Mouse (Mus musculus): ENCODE data around the gene Tfrc. TPM values are rescaled to one million over a fixed set of nuclear protein-coding genes. Genes with fewer than 3 reads are reported as not detected.

Gene Tfrc
- polyA plus RNA-seq, 1 experiment from 2014 or later, result 317 TPM

- peaks cover 95% of the 10 kb centered on the region for H3K36me3 ChIP-seq (ENCODE audit: control insufficient read depth, insufficient read depth)
- ATAC-seq (ENCODE audit: low read depth), result no peak
- no peak overlapping the region for H3K4me3 ChIP-seq (ENCODE audit: low read depth, low read length)
- no peaks in the 10 kb centered on the region for H3K27me3 ChIP-seq (ENCODE audit: control insufficient read depth, insufficient read depth, low read depth, low read length)
- H3K4me2 ChIP-seq (ENCODE audit: low read depth, low read length), result no peak overlapping the region
- H3K27ac ChIP-seq (ENCODE audit: low read length), result no peak overlapping the region
- no peaks in the 10 kb centered on the region for H3K4me1 ChIP-seq (ENCODE audit: control insufficient read depth, low read depth, low read length)
- no peaks in the 10 kb centered on the region for H3K9me3 ChIP-seq (replicated peaks; ENCODE audit: control insufficient read depth, low read length)
- H3K9ac ChIP-seq (ENCODE audit: low read depth, low read length), result no peak overlapping the region
- WGBS (ENCODE audit: insufficient replicate concordance), result 87% methylated on average over 8 of the region's 8 CpGs
Measured at GRCm38 (mm10) chr16:32628140-32628539, 19.4 kb downstream of the Tfrc start.

- H3K27ac ChIP-seq (ENCODE audit: low read length), result no peak overlapping the region; the same call in 1 of the 2 replicates
- H3K36me3 ChIP-seq (ENCODE audit: control insufficient read depth, insufficient read depth), result peaks cover 60% of the 10 kb centered on the region
- no peak overlapping the region for H3K9ac ChIP-seq (ENCODE audit: low read depth, low read length)
- H3K4me2 ChIP-seq (ENCODE audit: low read depth, low read length), result no peak overlapping the region
- H3K4me1 ChIP-seq (ENCODE audit: control insufficient read depth, low read depth, low read length), result no peaks in the 10 kb centered on the region
- ATAC-seq (ENCODE audit: low read depth), result no peak
- 91% methylated on average over 4 of the region's 4 CpGs for WGBS (ENCODE audit: insufficient replicate concordance)
- H3K27me3 ChIP-seq (ENCODE audit: control insufficient read depth, insufficient read depth, low read depth, low read length), result no peaks in the 10 kb centered on the region
- H3K4me3 ChIP-seq (ENCODE audit: low read depth, low read length), result no peak overlapping the region
- H3K9me3 ChIP-seq (replicated peaks; ENCODE audit: control insufficient read depth, low read length), result no peaks in the 10 kb centered on the region
Measured at GRCm38 (mm10) chr16:32632328-32632824, 23.7 kb downstream of the Tfrc start.

- Histone ChIP-seq H3K27me3 (ENCODE audit: control insufficient read depth, insufficient read depth, low read depth, low read length) (no peaks in the 10 kb centered on the region), H3K36me3 (ENCODE audit: control insufficient read depth, insufficient read depth) (peaks cover 49% of the 10 kb centered on the region), H3K4me3 (ENCODE audit: low read depth, low read length) (no peak overlapping the region), H3K9ac (ENCODE audit: low read depth, low read length) (no peak overlapping the region), H3K4me1 (ENCODE audit: control insufficient read depth, low read depth, low read length) (peaks cover 4% of the 10 kb centered on the region), H3K4me2 (ENCODE audit: low read depth, low read length) (no peak overlapping the region), H3K9me3 (replicated peaks; ENCODE audit: control insufficient read depth, low read length) (no peaks in the 10 kb centered on the region), H3K27ac (ENCODE audit: low read length) (peak overlapping the region; percentile 30; the same call in 1 of the 2 replicates)
- peak; percentile 26 for ATAC-seq (ENCODE audit: low read depth)
- 83% methylated on average over 4 of the region's 4 CpGs for WGBS (ENCODE audit: insufficient replicate concordance)
Measured at GRCm38 (mm10) chr16:32633486-32634012, 24.8 kb downstream of the Tfrc start.

- Histone ChIP-seq H3K9ac (ENCODE audit: low read depth, low read length) (no peak overlapping the region), H3K4me3 (ENCODE audit: low read depth, low read length) (no peak overlapping the region), H3K9me3 (replicated peaks; ENCODE audit: control insufficient read depth, low read length) (no peaks in the 10 kb centered on the region), H3K4me1 (ENCODE audit: control insufficient read depth, low read depth, low read length) (peaks cover 6% of the 10 kb centered on the region), H3K27ac (ENCODE audit: low read length) (peak overlapping the region; percentile 30; the same call in 1 of the 2 replicates), H3K36me3 (ENCODE audit: control insufficient read depth, insufficient read depth) (peaks cover 43% of the 10 kb centered on the region), H3K4me2 (ENCODE audit: low read depth, low read length) (no peak overlapping the region), H3K27me3 (ENCODE audit: control insufficient read depth, insufficient read depth, low read depth, low read length) (no peaks in the 10 kb centered on the region)
- ATAC-seq (ENCODE audit: low read depth), result peak; percentile 30
- 61% methylated on average over 5 of the region's 5 CpGs for WGBS (ENCODE audit: insufficient replicate concordance)
Measured at GRCm38 (mm10) chr16:32634183-32634582, 25.5 kb downstream of the Tfrc start.

GRCm38 (mm10) chr16:32635314-32635713 is 26.6 kb downstream of the Tfrc start:
- ATAC-seq (ENCODE audit: low read depth), result no peak
- Histone ChIP-seq H3K27ac (ENCODE audit: low read length) (0 out of 2 replicates have a peak overlapping the region, but pooled peaks have one; percentile 10), H3K4me3 (ENCODE audit: low read depth, low read length) (no peak overlapping the region), H3K4me2 (ENCODE audit: low read depth, low read length) (no peak overlapping the region), H3K27me3 (ENCODE audit: control insufficient read depth, insufficient read depth, low read depth, low read length) (no peaks in the 10 kb centered on the region), H3K4me1 (ENCODE audit: control insufficient read depth, low read depth, low read length) (peaks cover 6% of the 10 kb centered on the region), H3K36me3 (ENCODE audit: control insufficient read depth, insufficient read depth) (peaks cover 32% of the 10 kb centered on the region), H3K9ac (ENCODE audit: low read depth, low read length) (no peak overlapping the region), H3K9me3 (replicated peaks; ENCODE audit: control insufficient read depth, low read length) (no peaks in the 10 kb centered on the region)
- 77% methylated on average over 3 of the region's 3 CpGs for WGBS (ENCODE audit: insufficient replicate concordance)

GRCm38 (mm10) chr16:32636331-32636730 is 27.6 kb downstream of the Tfrc start:
- Histone ChIP-seq H3K4me1 (ENCODE audit: control insufficient read depth, low read depth, low read length) (peaks cover 6% of the 10 kb centered on the region), H3K27me3 (ENCODE audit: control insufficient read depth, insufficient read depth, low read depth, low read length) (no peaks in the 10 kb centered on the region), H3K9me3 (replicated peaks; ENCODE audit: control insufficient read depth, low read length) (no peaks in the 10 kb centered on the region), H3K4me3 (ENCODE audit: low read depth, low read length) (no peak overlapping the region), H3K4me2 (ENCODE audit: low read depth, low read length) (no peak overlapping the region), H3K9ac (ENCODE audit: low read depth, low read length) (no peak overlapping the region), H3K36me3 (ENCODE audit: control insufficient read depth, insufficient read depth) (peaks cover 22% of the 10 kb centered on the region), H3K27ac (ENCODE audit: low read length) (no peak overlapping the region)
- 57% methylated on average over 3 of the region's 3 CpGs for WGBS (ENCODE audit: insufficient replicate concordance)
- no peak for ATAC-seq (ENCODE audit: low read depth)

- no peak overlapping the region for H3K4me2 ChIP-seq (ENCODE audit: low read depth, low read length)
- no peak overlapping the region for H3K27ac ChIP-seq (ENCODE audit: low read length)
- no peak overlapping the region for H3K4me3 ChIP-seq (ENCODE audit: low read depth, low read length)
- H3K9me3 ChIP-seq (replicated peaks; ENCODE audit: control insufficient read depth, low read length), result no peaks in the 10 kb centered on the region
- no peaks in the 10 kb centered on the region for H3K27me3 ChIP-seq (ENCODE audit: control insufficient read depth, insufficient read depth, low read depth, low read length)
- 26% methylated on average over 6 of the region's 6 CpGs for WGBS (ENCODE audit: insufficient replicate concordance)
- no peak for ATAC-seq (ENCODE audit: low read depth)
- H3K36me3 ChIP-seq (ENCODE audit: control insufficient read depth, insufficient read depth), result peaks cover 15% of the 10 kb centered on the region
- H3K4me1 ChIP-seq (ENCODE audit: control insufficient read depth, low read depth, low read length), result peaks cover 6% of the 10 kb centered on the region
- H3K9ac ChIP-seq (ENCODE audit: low read depth, low read length), result no peak overlapping the region
Measured at GRCm38 (mm10) chr16:32636871-32637521, 28.3 kb downstream of the Tfrc start.

- H3K9ac ChIP-seq (ENCODE audit: low read depth, low read length), result no peak overlapping the region
- 7% methylated on average over 8 of the region's 8 CpGs for WGBS (ENCODE audit: insufficient replicate concordance)
- peak; percentile 72 for ATAC-seq (ENCODE audit: low read depth)
- H3K27ac ChIP-seq (ENCODE audit: low read length), result no peak overlapping the region
- no peak overlapping the region for H3K4me3 ChIP-seq (ENCODE audit: low read depth, low read length)
- H3K27me3 ChIP-seq (ENCODE audit: control insufficient read depth, insufficient read depth, low read depth, low read length), result no peaks in the 10 kb centered on the region
- no peaks in the 10 kb centered on the region for H3K9me3 ChIP-seq (replicated peaks; ENCODE audit: control insufficient read depth, low read length)
- H3K4me2 ChIP-seq (ENCODE audit: low read depth, low read length), result no peak overlapping the region
- peaks cover 8% of the 10 kb centered on the region for H3K4me1 ChIP-seq (ENCODE audit: control insufficient read depth, low read depth, low read length)
- H3K36me3 ChIP-seq (ENCODE audit: control insufficient read depth, insufficient read depth), result peaks cover under 1% of the 10 kb centered on the region; the same call in 1 of the 2 replicates
Measured at GRCm38 (mm10) chr16:32638476-32638875, 29.8 kb downstream of the Tfrc start.

- Histone ChIP-seq H3K27ac (ENCODE audit: low read length) (no peak overlapping the region), H3K27me3 (ENCODE audit: control insufficient read depth, insufficient read depth, low read depth, low read length) (no peaks in the 10 kb centered on the region), H3K4me2 (ENCODE audit: low read depth, low read length) (no peak overlapping the region), H3K36me3 (ENCODE audit: control insufficient read depth, insufficient read depth) (no peaks in the 10 kb centered on the region), H3K4me1 (ENCODE audit: control insufficient read depth, low read depth, low read length) (peaks cover 17% of the 10 kb centered on the region), H3K4me3 (ENCODE audit: low read depth, low read length) (no peak overlapping the region), H3K9me3 (replicated peaks; ENCODE audit: control insufficient read depth, low read length) (no peaks in the 10 kb centered on the region), H3K9ac (ENCODE audit: low read depth, low read length) (no peak overlapping the region)
- ATAC-seq (ENCODE audit: low read depth), result no peak
- 76% methylated on average over 5 of the region's 5 CpGs for WGBS (ENCODE audit: insufficient replicate concordance)
Measured at GRCm38 (mm10) chr16:32640096-32640495, 31.4 kb downstream of the Tfrc start.

Measured in liver, embryonic 16.5 days (tissue).